Mouse (Mus musculus): ENCODE measurements at regions not wholly inside any gene's neighbourhood (a gene's known extent, or its start where the extent isn't known, plus 50 kb on each side); places are given as distances from the start of the nearest gene placed in this dataset.

- DNase-seq: no peak
Observed at GRCm38 (mm10) chr7:39866674-39867428, 349.3 kb downstream of the Zfp619 start.

GRCm38 (mm10) chr7:39867451-39867850, 349.9 kb downstream of the Zfp619 start:
- DNase-seq: no peak

GRCm38 (mm10) chr7:39882113-39882512, 364.5 kb downstream of the Zfp619 start:
- no peak for DNase-seq

GRCm38 (mm10) chr7:39894208-39894896, 376.8 kb downstream of the Zfp619 start:
- DNase-seq: no peak

- DNase-seq: no peak
Observed at GRCm38 (mm10) chr7:39896918-39897317, 379.4 kb downstream of the Zfp619 start.

GRCm38 (mm10) chr7:39898268-39898667, 380.7 kb downstream of the Zfp619 start:
- DNase-seq: peak; percentile 1 to 4

- DNase-seq: no peak
Observed at GRCm38 (mm10) chr7:39933946-39934345, 416.4 kb downstream of the Zfp619 start.

GRCm38 (mm10) chr7:39937262-39937661, 419.7 kb downstream of the Zfp619 start:
- DNase-seq: no peak

GRCm38 (mm10) chr7:39942262-39942900, 424.8 kb downstream of the Zfp619 start:
- DNase-seq: peak; percentile 28 to 37

- no peak for DNase-seq
Observed at GRCm38 (mm10) chr7:39954110-39954509, 436.5 kb downstream of the Zfp619 start.

- DNase-seq: no peak
Observed at GRCm38 (mm10) chr7:39954931-39955330, 437.4 kb downstream of the Zfp619 start.

GRCm38 (mm10) chr7:39978121-39978520, 460.6 kb downstream of the Zfp619 start:
- DNase-seq: no peak

GRCm38 (mm10) chr7:39981647-39982046, 464.1 kb downstream of the Zfp619 start:
- no peak for DNase-seq
